In genomic region chr15:5869866-5870265, GRCm38 (mm10) we compare ENCODE assay signal across 19 mouse cellular contexts.
DNase-seq lines count a peak whose midpoint lies in the region; ATAC-seq and TF ChIP-seq lines count a peak whose summit lies in the region.
"Had no signal": no experiment of that assay in that cellular context is flagged by ENCODE, and none has a peak within 500 bp of the region (broad histone marks: within the 10 kb centered on the region; RNA-seq: fewer than 3 reads in every experiment).

No protein-coding gene starts in this region.

- H3K4me3 ChIP-seq in lung, embryonic 14.5 days (ENCODE audit: low read depth, low read length): no peak overlapping the region
- H3K4me3 ChIP-seq in heart, embryonic 13.5 days: peak overlapping the region; percentile 14; the same call in 1 of the 2 replicates
- H3K4me3 ChIP-seq: erythroblast, embryonic 14.5 days; midbrain, embryonic 12.5 days had no signal

- DNase-seq in gastrocnemius, postnatal 25 days: peak; percentile 28
- no peak for DNase-seq in gastrocnemius, postnatal 10 days
- DNase-seq in lung, embryonic 14.5 days: no peak
- no peak for DNase-seq in lung, postnatal 10 days
- DNase-seq in cerebellum, adult 11-12 months: no peak
- no peak for DNase-seq in c-Kit-positive CD71-positive TER-119-positive erythroid progenitor cells, embryonic 14.5 days (ENCODE audit: low spot score)
- DNase-seq: adrenal gland, adult 8-10 months; B cell, adult 2 months; cerebellum, adult 8-10 months; kidney, adult 11 months; kidney, postnatal 25 days; right cerebral cortex, adult 18-20 months; thymus, postnatal 25 days had no signal

- no peak overlapping the region for H3K9ac ChIP-seq in lung, embryonic 14.5 days
- no peak overlapping the region for H3K9ac ChIP-seq in heart, embryonic 13.5 days
- H3K9ac ChIP-seq: liver, embryonic 14.5 days; midbrain, embryonic 12.5 days had no signal

- no peak overlapping the region for H3K27ac ChIP-seq in lung, embryonic 14.5 days (ENCODE audit: low read depth)
- H3K27ac ChIP-seq in heart, embryonic 13.5 days (replicated peaks): no peak overlapping the region
- H3K27ac ChIP-seq: liver, embryonic 14.5 days; macrophage; midbrain, embryonic 12.5 days had no signal

- 0 out of 2 replicates have a peak, but pooled peaks have one; percentile 14 for ATAC-seq in lung, embryonic 14.5 days (ENCODE audit: insufficient read depth)
- ATAC-seq in heart, embryonic 13.5 days (ENCODE audit: extremely low read depth, insufficient number of reproducible peaks, low FRiP score, low TSS enrichment): no peak
- ATAC-seq: forebrain, embryonic 16.5 days had no signal

- H3K9me3 ChIP-seq in lung, embryonic 14.5 days (ENCODE audit: low read depth, low read length): no peaks in the 10 kb centered on the region
- H3K9me3 ChIP-seq in heart, embryonic 13.5 days: no peaks in the 10 kb centered on the region
- H3K9me3 ChIP-seq: midbrain, embryonic 12.5 days had no signal

- no peak overlapping the region for H3K4me2 ChIP-seq in lung, embryonic 14.5 days
- H3K4me2 ChIP-seq in heart, embryonic 13.5 days: peak overlapping the region; percentile 62
- H3K4me2 ChIP-seq: midbrain, embryonic 12.5 days had no signal

- no peaks in the 10 kb centered on the region for H3K36me3 ChIP-seq in lung, embryonic 14.5 days (ENCODE audit: insufficient read depth)
- H3K36me3 ChIP-seq in heart, embryonic 13.5 days: no peaks in the 10 kb centered on the region
- H3K36me3 ChIP-seq: midbrain, embryonic 12.5 days had no signal

- no peaks in the 10 kb centered on the region for H3K4me1 ChIP-seq in lung, embryonic 14.5 days (ENCODE audit: insufficient read depth)
- peaks cover 13% of the 10 kb centered on the region; the same call in 1 of the 2 replicates for H3K4me1 ChIP-seq in heart, embryonic 13.5 days
- H3K4me1 ChIP-seq: midbrain, embryonic 12.5 days had no signal

- WGBS in lung, embryonic 14.5 days: 64% methylated on average over 2 of the region's 2 CpGs
- WGBS in heart, embryonic 13.5 days: 59% methylated on average over 2 of the region's 2 CpGs

- H3K27me3 ChIP-seq in lung, embryonic 14.5 days (ENCODE audit: insufficient read depth, low read length): no peaks in the 10 kb centered on the region
- no peaks in the 10 kb centered on the region for H3K27me3 ChIP-seq in heart, embryonic 13.5 days (replicated peaks)
- H3K27me3 ChIP-seq: midbrain, embryonic 12.5 days had no signal

- no peak for TF ChIP-seq CTCF in lung, embryonic 14.5 days (IDR thresholded peaks at IDR 0.05; ENCODE audit: low read depth)
